Mouse (Mus musculus) heart, adult 18-20 months (tissue): Measurements from ENCODE around the gene Tbxa2r. TPM values are rescaled to one million over a fixed set of nuclear protein-coding genes. Genes with fewer than 3 reads are reported as not detected.

Experiments used
- DNase-seq, 2 experiments: peaks; one replicate each; pipeline ENCODE4 v3.0.0; 2021 to 2022; ENCODE audit warnings: mixed read lengths in 1 of 2
- long read RNA-seq, 2 experiments: library from polyadenylated mRNA; stranded (forward); transcript quantifications; one replicate each; pipeline ENCODE4 v2.0.0; 2021
- total RNA-seq, 2 experiments: library from RNA; stranded (reverse); gene quantifications; 2 replicates each; pipeline ENCODE4 v1.2.3; 2021

The Tbxa2r gene
- 1 to 10 TPM; 2.5 to 2.7 TPM for total RNA-seq
- long read RNA-seq, experiment 1, partial matches to known transcripts: 5 of 9 reads
- long read RNA-seq, experiment 1, other reads (novel, unspliced or antisense): 1 of 9 reads
- long read RNA-seq, experiment 2, partial matches to known transcripts: 1 of 1 reads
- long read RNA-seq, experiment 2, other reads (novel, unspliced or antisense): 0 of 1 reads

DNA sequence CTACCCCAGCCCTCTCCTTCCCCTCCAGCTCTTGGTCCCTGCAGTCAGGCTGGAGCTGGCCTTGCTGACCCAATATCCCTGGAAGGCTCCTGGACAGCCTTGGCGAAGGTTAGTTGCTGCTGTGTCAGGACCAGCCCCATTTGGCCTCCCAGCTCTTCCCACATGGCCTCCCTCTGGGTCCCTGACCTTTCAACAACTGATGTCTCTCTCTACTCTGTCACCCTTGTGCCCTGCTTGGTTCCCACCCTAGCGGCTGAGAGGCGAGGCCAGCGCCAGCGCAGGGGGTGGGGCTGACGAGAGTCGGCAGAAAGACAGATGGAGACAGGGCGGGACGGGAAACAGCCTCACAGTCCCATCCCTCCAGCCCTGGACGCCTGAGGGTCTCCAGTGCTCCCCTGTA is at the start of gene Tbxa2r:
Tbxa2r (plus strand) TSS at position 346 of the 400 bp plus-strand sequence.
- DNase-seq: peak; percentile 74 to 81

DNA sequence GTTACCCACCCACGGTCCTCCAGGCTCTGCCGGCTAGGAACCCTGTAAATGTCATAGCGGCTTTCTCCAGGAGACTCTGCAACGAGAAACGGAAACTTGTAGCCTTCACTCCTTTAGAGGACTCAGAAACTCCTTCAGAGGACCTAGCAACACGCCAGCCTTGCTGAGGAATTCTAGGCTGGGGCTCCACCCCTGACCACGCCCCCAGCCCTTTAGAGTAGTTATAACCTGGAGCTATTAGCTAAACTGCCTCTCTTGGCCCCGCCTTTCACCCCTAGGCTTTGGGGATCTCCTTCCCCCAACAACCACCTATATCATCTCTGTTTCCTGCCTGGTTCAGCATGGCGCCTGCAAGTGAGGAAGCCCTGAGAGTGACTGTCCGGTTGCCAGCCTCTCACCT is 49.0 kb upstream of the Tbxa2r start:
- no peak for DNase-seq

DNA sequence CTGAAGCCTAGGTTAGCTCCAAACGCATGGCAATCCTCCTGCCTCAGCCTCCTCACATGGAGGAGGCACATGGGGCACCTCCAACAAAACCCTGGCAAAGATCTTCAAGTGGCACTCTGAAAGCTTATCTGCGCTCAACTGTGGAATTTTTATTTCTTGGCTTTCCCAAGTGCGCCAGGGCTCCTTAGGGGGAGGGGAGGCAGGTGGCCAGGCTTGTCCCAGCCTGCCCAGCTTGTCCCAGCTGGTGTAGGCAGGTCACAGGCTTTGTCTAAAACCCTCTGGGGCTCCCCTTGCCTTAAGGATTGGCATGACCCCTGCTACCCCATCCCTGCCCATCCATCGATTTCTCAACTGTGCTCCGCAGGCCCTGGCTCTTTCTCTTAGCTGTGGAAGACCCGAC is 44.3 kb upstream of the Tbxa2r start:
- DNase-seq: no peak

GRCm38 (mm10) chr10:81284719-81285118 is 43.8 kb upstream of the Tbxa2r start:
- DNase-seq: no peak

DNA sequence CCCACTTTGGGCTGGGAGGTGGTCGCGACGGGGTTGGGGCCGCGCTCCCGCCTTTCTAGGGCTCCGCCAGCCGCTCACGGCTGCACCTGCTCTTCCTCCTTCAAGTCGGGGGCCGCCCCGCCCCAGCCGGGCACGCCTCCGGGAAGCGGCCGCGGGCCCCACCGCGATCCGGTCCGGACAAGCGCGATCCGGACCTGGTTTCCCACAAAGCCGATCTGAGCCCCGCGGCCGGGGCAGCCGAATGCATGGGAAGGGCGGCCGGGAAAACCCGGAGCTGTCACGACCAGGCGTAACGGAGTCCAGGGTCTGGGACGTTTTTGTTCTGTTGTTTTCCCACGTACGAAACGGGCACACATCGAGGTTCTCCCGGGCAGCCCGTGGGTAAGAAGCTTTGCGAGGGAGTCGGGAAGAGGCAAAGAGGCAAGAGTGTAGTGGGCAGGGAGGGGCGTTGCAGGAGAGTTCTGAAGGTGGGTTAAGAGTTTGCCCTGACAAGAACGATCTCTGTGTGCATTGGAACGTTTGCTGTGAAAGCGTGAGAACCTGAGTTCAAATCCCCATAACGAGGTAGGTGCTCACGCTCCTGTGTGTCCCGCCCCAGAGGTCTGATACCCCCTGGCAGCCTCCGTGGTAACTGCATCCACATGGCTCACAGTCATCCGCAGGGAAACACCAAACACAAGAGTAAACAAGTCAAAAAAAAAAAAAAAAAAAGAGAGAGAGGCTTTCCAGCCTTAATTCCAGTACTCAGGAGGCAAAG is 42.7 kb upstream of the Tbxa2r start:
- DNase-seq: peak; percentile 91 to 96

GRCm38 (mm10) chr10:81286586-81286985 is 41.9 kb upstream of the Tbxa2r start:
- no peak for DNase-seq

DNA sequence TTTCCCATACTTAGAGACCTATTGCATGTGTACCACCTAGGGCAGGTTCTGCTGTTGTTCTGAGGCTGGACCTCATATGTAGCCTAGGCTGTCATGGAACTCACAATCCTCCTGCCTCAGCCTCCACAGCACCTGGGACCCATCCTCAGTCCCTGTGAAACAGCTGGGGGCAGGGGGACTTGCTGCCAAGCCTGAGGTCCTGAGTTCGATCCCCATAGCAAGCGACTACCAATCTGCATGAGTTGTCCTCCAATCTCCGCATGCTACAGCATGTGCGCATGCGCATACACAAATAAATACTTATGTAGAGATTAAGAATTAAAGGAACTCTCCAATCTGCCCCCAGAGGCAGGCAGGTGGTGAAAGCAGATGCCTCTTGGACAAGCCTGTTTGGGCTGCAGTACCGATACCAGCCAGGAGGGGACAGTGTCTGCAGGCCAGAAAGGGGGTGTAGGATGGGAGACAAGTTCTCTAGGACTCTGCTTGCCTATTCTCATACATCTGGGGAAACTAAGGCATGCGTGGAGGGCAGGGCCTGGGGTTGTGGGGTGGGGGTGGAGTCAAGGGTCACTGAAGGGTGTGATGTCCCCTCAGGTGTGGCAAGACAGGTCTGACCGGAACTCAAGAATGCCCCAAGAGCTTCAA is 40.9 kb upstream of the Tbxa2r start:
- DNase-seq: peak in 1 of 2 experiments; percentile 78

DNA sequence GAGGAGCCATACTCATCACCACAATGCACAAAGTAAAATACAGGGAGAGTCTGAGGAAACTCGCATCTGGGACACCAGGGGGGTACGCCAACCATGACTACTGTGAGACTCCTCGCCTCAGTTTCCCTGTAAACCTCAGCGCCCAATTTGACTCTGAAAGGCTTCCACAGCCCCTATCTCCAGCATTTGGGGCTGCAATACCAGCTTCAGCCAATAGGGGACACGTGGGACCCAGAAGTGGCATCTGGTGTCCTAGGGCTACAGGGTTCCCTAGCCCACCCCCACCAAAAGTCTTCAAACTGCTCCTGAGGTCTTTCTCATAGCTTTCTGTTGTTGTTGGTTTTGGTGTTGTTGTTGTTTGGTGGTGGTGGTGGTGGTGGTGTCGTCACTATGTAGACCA is 39.9 kb upstream of the Tbxa2r start:
- peak in 1 of 2 experiments; percentile 58 for DNase-seq

GRCm38 (mm10) chr10:81289278-81289677 is 39.3 kb upstream of the Tbxa2r start:
- DNase-seq: peak; percentile 68 to 77

DNA sequence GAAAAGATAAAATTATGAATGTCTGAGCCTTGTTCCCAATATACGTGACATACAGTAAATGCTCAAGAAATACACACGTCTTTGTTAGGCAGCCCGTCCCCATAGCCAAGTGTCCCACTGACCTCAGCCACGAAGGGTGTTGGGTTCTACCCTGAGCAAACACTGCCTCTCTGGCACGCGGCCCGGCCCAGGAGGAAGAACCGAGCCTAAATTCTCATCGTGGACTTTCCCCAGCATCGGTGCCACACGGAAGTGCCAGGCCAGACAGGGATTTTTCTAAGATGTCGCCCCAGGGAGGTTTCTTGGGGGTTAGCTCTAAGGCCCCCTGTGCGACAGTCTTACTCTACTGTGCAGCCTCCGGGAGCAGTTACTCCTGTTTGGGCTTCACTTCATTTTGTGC is 38.7 kb upstream of the Tbxa2r start:
- no peak for DNase-seq

DNA sequence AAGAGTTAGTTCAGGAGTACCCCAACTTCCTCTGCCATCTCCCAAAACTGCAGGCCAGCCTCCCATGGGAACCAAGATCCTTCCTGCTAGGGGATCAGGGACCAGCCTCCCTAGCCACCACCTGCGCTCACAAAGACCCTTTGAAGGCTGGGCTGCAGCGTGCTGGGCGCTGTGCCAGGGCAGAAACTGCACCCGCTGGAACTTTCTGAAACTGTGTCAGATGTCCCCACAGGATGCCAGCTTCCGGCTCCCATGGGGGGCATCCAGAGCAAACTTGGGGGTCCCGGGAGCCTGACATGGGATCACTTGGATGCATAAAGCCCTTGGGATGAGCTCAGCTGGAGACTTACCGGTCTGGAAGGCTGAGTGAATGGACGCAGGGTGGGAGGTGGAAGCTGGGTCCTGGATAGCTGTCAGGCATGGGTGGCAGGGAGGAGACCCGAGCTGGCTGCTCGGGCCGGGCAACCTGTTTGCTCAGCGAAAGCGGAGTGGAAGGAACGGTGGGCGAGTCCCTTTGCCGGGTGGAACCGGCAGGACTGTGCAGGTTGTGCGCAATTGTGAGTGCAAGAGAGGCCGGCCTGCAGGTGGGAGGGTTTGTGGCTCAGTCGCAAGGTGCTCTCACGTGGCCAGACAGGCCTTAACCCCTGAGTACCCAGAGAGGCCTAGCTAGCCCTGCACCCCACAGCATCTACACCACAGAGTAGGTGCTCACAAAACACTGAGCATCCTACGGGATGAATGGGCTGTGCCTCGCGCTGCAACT is 37.7 kb upstream of the Tbxa2r start:
- DNase-seq: no peak

DNA sequence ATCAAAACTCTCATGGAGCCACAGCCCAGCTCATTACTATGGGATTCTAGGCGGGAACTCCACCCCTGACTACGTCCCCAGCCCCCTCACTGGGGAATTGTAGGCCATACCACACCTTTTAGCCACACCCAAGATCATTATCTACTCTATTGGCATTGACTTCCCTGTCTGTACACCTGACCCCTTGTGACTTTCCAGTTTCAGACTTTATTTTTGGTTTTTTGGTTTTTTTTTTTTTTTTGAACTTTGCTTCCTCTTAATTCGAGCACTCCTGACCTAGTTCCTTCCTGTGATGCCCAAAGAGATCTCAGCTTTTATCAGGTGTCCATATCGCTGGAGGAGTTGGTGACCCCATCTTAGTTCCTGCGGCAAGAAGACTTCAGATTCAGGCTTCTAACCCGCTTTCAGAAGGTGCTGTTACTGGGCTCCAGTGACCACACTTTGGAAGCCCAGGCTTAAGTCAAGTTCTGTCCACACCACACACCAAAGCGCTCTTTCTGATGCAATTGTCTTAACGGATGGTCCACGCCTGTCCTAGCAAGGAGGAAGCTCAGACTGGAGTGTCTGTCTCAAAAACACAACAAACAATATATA is 36.9 kb upstream of the Tbxa2r start, which contains the start of gene Tjp3:
Tjp3 (minus strand) TSS at position 71 of the 594 bp plus-strand sequence.
- peak in 1 of 2 experiments; percentile 16 for DNase-seq

DNA sequence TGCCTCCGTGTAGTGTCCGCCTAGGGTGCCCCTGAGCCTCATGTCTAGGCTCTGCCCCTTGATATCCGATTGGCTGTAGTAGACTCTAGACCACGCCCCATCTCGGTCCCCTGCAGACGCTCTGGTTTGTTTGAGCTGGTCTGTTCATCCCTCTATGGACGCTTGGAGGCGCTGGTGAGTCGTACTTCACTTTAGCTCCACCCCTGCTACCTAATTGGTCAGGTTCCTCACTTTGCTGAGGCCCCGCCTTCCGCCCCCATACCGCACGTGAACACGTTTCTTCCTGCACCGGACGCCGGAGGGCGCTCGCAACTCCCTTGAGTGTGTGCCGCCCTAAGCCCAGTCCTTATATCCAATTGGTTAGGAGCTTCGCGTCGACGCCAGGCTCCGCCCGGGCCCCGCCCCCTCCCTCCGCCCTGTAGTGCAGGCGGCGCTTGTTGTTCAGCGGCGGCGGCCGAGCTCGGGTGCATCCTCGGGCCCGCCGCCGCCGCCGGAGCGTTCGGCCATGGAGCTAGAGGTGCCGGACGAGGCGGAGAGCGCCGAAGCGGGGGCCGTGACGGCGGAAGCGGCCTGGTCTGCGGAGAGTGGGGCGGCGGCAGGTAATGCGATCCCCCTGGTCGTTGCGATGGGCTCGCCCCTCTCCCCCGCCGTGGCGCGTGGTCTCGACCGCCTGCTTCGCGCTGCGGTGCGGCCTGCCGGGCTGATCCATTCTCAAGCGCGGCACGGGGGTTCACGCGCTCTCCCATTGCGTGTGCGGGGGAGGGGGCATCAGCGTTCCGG is 35.8 kb upstream of the Tbxa2r start, which contains the start of gene Pip5k1c:
Pip5k1c (plus strand) TSS at position 410 of the 780 bp plus-strand sequence.
- peak; percentile 98 to 100 for DNase-seq

DNA sequence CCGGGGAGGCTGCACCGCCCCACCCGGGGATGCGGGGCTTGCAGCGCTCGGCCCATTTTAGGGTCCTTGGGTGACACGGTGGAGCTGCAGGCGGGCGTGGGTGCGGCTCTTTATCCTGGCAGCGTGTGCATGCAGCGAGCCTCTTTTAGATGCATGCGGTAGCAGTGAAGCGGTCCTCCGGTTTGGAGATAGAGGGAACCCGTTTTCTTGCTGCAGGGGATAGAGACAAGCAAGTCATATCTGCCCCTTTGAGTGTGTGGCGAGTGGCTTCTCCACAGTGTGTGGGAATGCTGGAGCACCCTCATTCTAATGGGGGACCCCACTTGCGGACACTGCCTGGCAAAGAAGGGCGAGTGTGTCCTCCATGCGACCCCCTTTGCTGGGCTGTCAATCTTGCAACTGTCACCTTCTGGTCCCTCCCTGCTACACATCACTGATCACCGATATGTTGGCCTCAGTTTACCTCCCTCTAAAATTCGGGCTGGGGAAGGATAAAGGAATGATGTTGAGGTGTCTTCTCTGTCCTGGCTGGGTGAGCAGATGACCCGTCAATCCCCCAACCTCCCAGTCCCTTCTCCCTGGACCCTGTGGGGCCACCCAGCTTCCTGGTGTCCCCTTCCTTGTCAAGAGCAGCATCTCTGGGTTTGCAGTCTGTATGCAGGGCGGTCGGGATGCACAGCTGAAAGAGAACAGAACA is 35.0 kb upstream of the Tbxa2r start:
- DNase-seq: peak in 1 of 2 experiments; percentile 34

- DNase-seq: peak in 1 of 2 experiments; percentile 19
Observed at GRCm38 (mm10) chr10:81294442-81294841, 34.1 kb upstream of the Tbxa2r start.

GRCm38 (mm10) chr10:81295185-81295584 is 33.3 kb upstream of the Tbxa2r start:
- DNase-seq: no peak

GRCm38 (mm10) chr10:81297246-81297645 is 31.3 kb upstream of the Tbxa2r start:
- DNase-seq: no peak

- DNase-seq: peak; percentile 78 to 89
Observed at GRCm38 (mm10) chr10:81297845-81298244, 30.7 kb upstream of the Tbxa2r start.

DNA sequence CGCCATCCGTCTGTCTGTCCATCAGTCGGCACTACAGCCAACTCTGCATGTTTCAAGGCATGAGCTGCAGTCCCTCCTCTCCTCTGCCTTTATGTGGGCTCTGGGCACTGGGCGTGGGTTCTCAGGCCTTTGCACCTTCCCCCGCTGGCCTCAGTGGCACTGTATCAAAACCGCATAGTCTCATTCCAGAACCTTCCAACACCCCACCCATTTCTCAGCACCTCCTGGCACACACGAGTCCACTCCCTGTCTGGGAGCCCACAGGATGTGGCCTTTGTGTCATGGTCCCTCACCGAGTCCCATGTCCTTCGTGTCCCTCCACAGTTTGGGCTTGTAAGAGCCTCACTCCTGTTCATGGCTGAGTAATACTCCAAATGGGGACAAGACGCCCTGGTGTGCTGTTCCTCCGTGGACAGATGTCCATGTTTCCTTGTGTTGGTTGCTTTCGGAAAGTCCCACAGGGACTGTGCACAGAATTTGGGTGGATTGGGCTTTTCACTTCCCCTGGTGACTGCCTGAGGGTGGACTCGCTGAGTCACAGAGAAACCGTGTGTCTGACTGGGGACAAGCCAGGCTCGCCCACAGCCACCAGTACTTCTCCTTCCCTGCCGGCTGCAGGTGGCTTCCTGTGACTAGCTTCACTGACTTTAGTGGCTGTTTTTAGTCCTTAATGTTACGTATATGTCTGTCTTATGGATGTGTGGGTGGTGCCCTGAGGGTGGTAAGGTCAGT is 30.0 kb upstream of the Tbxa2r start:
- peak; percentile 45 to 74 for DNase-seq
